Mouse (Mus musculus) thymus, postnatal 10 days (tissue): ENCODE data around the gene F13a1.

Experiments
- DNase-seq, 2 experiments: peaks; one replicate each; pipeline ENCODE4 v3.0.0; 2021; ENCODE audit warnings: low spot score in 2 of 2

The F13a1 gene

DNA sequence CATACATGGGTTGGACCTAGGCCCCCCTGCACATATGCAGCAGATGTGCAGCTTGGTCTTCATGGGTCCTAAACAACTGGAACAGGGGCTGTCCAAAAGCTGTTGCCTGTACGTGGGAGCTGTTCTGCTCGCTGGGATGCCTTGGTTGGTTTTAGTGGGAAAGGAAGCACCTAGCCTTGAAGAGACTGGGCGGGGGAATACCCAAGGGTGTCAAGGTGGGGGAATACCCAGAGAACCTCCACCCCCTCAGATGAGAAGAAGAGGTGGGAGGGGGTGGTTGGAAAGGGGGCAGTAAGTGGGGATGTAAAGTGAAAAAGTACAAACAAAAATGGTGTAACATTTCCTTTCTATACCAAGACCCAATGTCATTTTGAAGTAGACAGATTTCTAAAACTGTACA is 95.1 kb downstream of the F13a1 start:
- no peak for DNase-seq

DNA sequence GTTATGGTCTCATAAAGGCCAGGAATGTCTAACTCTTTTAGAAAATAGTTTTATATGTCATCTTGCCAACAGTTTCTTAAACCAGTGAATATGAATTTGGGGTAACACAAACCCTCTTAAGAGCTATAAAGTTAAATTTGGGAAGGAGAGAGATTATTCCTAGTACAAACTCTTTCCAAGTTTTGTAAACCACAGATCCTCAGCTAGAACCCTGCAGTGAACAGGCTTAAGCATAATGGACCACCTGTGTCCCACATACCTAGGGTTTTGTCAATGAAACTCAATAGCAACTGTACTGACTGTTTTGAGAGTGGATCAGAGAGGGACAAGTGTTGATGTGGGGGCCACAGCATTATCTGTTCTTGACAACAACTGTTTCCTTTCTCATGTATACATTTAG is 96.4 kb downstream of the F13a1 start:
- DNase-seq = no peak

DNA sequence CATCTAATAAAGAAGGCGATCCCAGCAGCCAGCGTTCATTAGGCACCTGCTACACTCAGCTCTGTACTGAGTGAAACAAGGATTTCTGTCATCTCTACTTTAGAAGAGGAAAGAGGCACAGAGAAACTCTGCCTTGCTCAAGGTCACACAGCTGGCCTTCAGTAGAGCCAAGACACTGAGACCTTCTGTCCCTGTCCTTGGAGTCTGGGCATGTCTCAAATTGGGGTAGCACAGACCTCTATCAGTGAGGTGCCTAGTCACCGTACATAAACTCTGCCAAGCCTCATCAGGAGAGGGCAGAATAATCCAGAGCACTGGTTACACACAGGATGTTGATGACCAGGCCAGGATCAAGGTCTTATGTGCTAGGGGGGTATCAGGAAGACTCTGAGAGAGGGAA is 108.2 kb downstream of the F13a1 start:
- DNase-seq = no peak

DNA sequence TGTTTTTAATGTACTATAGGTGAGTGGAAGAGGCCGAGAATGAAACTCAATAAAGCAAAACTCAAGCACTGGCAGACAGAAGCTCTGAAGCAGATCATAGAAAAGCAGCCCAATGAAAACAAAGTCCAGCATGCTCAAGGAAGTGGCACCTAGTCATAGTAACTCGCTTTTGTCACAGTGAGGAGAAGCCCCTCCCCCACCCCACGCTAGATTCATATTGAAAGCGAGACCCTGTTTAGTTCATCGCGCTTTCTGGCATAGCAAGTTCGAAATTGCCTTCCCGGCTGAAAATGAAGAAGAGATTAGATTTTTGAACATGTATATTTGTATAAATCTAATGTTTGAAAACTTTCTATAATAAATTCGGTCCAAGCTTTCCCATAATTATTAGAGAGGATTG is 118.0 kb downstream of the F13a1 start:
- DNase-seq = no peak

DNA sequence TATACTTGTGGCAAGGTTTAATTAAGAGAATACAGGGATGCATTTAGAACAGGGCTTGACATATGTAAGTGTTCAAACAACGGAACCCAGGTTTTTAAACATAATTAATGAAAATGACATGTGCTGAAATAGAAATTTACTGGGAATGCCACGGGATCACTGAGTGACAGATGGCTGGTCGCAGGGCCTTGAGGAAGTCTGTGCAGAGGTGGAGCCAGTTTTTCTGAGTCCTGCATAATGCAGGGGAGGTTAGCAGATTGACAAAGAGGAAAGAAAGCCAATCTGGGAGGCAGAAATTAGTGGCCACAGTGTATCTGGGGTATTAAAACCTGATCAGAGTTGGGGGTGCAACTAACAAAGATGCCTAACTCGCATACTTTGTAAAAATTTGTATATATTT is 130.3 kb downstream of the F13a1 start:
- no peak for DNase-seq

DNA sequence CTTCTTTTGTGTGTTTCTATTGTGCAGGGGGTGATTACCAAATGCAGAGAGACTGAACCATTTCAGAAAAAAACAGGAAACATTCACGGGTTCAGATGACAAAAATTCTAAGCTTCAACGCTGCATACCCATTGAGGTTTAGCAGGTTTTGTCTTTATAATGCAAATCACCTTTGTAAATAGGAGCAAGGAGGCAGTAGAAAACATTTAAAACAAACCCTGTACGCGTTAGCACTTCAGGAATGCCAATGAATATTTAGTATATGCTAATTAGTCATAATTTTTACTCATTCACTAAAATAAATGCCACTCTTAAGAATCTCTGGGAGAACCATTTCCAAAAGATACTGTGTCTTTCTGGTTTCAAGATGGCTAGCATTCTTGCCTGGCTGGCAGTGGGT is 146.2 kb downstream of the F13a1 start:
- no peak for DNase-seq

DNA sequence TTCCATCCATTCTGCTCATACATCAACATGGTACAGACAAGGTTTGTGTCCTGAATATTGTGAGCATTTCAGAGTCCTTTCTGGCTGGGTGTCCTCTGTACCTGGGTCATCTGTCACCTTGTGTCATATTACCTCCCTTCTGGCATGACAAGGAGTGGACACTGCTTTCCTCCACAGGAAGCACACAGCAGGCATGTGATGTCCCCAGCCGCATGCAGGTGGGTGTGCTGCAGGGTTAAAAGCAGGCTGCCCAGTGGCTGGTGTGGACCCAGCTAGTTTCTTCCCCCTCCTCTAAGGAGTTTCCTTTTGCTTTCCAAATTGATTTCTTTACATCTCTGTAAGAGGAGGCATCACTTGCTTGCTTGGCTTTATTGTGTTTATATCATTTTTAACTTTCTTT is 146.6 kb downstream of the F13a1 start:
- DNase-seq = no peak

DNA sequence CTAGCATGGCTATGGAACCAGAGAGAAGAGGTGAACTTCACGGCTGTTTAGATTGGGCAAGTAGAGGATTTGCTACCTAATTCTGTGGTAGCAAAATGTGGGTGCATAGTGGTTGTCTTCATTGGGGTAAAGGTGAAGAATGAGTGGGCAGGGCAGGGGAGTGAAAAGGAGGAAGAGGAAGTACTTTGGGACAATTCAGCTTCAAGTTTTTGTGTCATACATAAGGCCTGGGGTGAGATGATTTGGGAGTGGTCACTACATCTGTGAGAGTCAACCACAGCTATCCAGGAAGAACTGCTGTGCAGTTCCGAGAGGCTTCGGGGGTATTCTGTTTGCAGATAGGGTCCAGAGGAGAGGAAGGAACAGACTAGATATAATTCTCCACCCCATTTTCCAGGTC is 148.4 kb downstream of the F13a1 start:
- no peak for DNase-seq

DNA sequence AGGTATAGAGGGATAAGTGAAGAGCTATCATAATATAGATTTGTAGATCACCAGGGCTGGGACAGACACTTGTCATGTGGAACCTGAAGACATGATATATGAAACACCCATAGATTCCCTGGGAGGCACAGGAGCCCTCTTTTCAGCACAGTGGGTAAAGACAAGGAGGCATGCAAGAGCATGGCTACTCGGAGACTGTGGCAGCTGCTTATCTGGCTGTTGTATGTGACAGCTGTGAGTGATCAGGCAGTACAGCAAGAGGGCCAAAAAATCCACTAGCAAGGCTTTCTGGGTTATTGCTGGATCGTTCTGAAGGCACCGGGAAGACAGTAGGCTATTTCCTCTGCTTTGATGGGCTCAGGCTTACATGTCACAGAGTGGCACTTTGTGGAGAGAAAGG is 149.0 kb downstream of the F13a1 start:
- no peak for DNase-seq

DNA sequence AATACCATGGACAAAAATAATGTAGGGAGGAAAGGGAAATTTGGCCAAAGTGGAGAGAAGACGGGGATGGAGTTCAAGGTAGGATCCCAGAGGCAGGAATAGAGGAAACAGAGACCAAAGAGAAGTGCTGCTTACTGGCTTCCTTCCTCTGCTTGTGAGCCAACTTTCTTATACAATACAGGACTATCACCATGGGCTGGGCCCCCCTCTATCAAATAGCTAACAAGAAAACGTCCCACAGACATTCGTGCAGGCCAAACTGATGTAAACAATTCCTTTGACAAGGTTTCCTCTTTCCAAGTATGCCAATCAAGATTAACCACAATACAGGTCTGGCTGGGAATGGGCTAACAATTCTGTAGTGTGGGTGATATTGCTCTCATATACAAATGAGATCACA is 154.0 kb downstream of the F13a1 start:
- DNase-seq = no peak

DNA sequence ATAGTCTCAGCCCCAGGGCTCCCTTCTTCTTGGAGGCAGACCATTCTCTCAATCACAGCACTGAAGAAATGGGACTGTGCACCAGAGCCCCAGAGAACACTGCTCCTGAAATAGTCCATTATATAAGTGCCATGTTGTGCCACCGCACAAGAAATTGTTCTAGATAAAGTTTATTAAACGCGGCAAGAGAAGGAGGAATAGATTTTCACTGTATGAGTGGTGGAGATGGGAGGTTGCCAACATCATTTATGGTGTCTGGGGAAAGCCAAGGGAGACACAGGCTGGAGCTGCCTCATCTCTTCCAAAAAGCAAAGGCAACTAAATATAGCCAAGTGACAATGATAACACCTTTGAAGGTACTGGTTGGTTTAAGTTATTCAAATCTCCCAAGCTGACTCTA is 156.3 kb downstream of the F13a1 start:
- DNase-seq = no peak

DNA sequence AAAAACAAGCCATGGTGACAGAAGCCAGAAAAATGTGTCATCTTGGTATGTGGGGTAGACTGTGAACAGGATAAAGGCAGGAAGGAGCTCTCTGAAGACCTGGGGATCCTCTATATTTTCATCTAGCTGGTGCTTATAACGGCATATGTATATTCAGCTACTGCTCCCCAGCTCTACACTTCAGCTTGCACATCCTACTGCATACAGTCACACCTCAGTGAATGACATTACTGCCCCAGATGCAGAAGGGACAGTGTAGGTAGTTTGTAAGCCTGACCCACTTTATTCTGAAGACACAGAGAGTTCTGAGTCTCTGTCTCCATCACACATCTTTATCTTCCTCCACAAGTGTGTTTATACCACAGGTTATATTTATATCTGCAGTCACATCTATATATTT is 157.8 kb downstream of the F13a1 start:
- DNase-seq = no peak

DNA sequence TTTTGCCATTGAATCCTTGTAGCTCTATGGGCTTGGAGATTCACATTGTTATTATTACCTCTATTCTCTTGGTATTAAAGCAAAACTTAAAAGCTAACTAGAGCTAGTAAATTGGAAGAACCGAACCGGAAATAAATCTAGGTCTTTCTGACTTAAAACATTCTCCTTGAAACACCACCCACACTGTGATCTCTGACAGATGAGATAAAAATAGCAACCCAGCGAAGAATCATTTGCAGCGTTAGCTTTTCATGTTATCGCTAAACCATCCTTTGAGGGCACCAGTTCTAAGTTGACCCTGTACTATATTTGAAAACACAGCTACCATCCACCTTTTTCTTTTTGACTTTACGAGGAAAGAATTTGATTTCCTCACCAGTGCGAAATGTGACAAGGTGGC is 164.1 kb downstream of the F13a1 start:
- no peak for DNase-seq

DNA sequence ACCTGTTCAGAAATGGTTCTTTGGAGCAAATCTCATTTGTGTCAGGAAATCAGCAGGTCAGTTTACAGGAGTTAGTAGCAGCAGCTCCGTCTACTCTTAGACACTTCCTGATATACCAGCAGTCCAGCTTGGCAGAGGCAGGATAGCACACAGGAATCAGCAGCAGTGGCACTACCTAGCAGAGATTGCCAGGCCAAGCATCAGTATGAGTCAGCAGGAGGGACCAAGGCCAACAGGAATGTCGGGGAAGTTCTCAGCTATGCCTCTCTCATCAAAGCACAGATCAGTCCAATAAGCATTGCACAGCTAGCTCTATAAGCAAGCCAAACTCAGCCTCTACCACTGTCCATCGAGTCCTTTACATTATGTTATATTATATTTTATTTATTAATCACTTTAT is 210.9 kb downstream of the F13a1 start:
- no peak for DNase-seq
